Mouse (Mus musculus): ENCODE results near the gene Ifit3.

DNA sequence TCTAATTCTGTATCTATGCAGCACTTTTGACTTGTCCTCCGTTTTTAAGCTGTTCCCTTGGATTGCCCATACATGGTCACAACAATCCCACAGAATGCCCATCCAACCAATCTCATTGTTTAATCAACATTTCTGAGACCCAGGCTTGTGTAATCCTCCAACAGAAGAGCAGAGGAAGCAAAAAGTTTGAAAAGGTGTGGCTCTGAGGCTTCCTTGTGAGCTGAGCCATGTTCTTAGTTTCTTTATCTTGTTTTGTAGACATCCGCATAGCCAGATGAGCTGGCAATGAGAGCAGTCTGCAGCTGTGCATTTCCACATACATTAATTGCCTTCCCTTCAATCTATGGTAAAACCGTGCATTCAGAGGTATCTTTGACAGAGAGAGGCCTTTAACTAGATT, 22.1 kb downstream of the Ifit3 start:
- no peak for TF ChIP-seq CTCF (conservative IDR thresholded peaks at IDR 0.05; ENCODE audit: low read length)
- TF ChIP-seq NANOG (IDR thresholded peaks at IDR 0.05; ENCODE audit: borderline replicate concordance, low read length) = no peak
